Mouse (Mus musculus): Measurements from ENCODE around the gene Zscan4-ps3. TPM values are rescaled to one million over a fixed set of nuclear protein-coding genes. Genes with fewer than 3 reads are reported as not detected.
"Not testable (repeated sequence)": the region's sequence is repeated elsewhere in the genome, so short reads cannot be mapped to it uniquely, and the experiment has no call there.

Gene Zscan4-ps3
- total RNA-seq (2021), result not detected

GRCm38 (mm10) chr7:11609008-11609407, at the start of gene Zscan4-ps3:
Gene Zscan4-ps3 (plus strand): TSS chr7:11609308.
- DNase-seq, result not testable (repeated sequence)

GRCm38 (mm10) chr7:11617082-11617481, 8.0 kb downstream of the Zscan4-ps3 start:
- DNase-seq, result peak; percentile 15

Other genes with a start within 250 kb of the Zscan4-ps3 start
- gene Zscan4f, start 211.4 kb upstream of the Zscan4-ps3 start, total RNA-seq (2021), result not detected
- not detected for gene Zscan4-ps2, start 95.0 kb upstream of the Zscan4-ps3 start, total RNA-seq (2021)
- not detected for gene Vmn1r72, start 70.8 kb downstream of the Zscan4-ps3 start, total RNA-seq (2021)
- not detected for gene Vmn1r73, start 121.0 kb downstream of the Zscan4-ps3 start, total RNA-seq (2021)
- gene Vmn1r74, start 224.7 kb downstream of the Zscan4-ps3 start, total RNA-seq (2021), result not detected

All from heart, postnatal 4 days (tissue).